In the genomic region with DNA sequence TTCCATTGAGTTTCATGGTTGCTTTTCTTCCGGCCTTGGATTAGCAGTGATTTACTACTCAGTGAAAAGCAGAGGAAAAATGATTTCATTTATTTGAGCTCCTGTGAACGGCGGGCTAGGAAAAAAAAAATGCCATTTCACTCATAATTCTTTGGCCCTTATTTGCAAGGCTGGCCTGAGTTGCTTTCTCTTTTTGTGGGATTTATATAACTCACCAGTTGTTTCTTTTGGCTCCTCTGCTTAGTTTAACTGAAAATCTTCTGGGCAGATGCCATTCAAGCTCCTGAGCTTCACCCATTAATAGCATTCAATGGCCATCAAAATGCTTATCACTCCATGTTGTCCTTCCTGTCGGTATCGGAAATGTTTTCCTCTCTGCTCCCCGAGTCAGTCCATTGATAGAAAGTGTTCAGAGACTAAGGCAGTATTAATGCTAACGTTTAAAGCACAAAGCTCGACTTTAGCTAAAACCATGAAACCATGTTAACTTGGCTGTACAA, we compare ENCODE assay signal across 15 mouse cellular contexts.
DNase-seq lines count a peak whose midpoint lies in the region; ATAC-seq and TF ChIP-seq lines count a peak whose summit lies in the region.
"Had no signal": no experiment of that assay in that cellular context is flagged by ENCODE, and none has a peak within 500 bp of the region (broad histone marks: within the 10 kb centered on the region; RNA-seq: fewer than 3 reads in every experiment).

No protein-coding gene starts in this region.

- no peak overlapping the region for H3K4me3 ChIP-seq in gastrocnemius, adult 2 months
- H3K4me3 ChIP-seq in lung, embryonic 16.5 days (ENCODE audit: low read length) = no peak overlapping the region
- H3K4me3 ChIP-seq in heart, embryonic 14.5 days (ENCODE audit: control insufficient read depth in 1 of 2, insufficient read depth in 1 of 2, low read depth in 1 of 2, low read length in 2 of 2) = no peak overlapping the region
- no peak overlapping the region for H3K4me3 ChIP-seq in layer of hippocampus, adult 2 months
- H3K4me3 ChIP-seq: hindbrain, embryonic 15.5 days; liver, embryonic 15.5 days; megakaryocyte, embryonic 14.5 days; neural tube, embryonic 15.5 days had no signal

- H3K9ac ChIP-seq in lung, embryonic 16.5 days (ENCODE audit: low read length) = no peak overlapping the region
- H3K9ac ChIP-seq in heart, embryonic 14.5 days (ENCODE audit: low read length) = no peak overlapping the region
- H3K9ac ChIP-seq: hindbrain, embryonic 15.5 days; liver, embryonic 15.5 days; neural tube, embryonic 15.5 days had no signal

- DNase-seq in gastrocnemius, adult 2 months = no peak
- DNase-seq in gastrocnemius, postnatal 4 days (ENCODE audit: low spot score in 2 of 2) = no peak
- DNase-seq in lung, postnatal 10 days = no peak
- DNase-seq in skeletal muscle tissue, adult 2 months (ENCODE audit: low read depth, low spot score) = peak; percentile 10
- no peak for DNase-seq in thymus, postnatal 25 days
- DNase-seq in layer of hippocampus, adult 2 months (ENCODE audit: low spot score in 2 of 2) = no peak
- DNase-seq: cerebellum, postnatal 10 days; gastrocnemius, postnatal 25 days; kidney, adult 11 months had no signal

- H3K36me3 ChIP-seq in lung, embryonic 16.5 days (ENCODE audit: control insufficient read depth, insufficient read depth, low read length) = no peaks in the 10 kb centered on the region
- H3K36me3 ChIP-seq in heart, embryonic 14.5 days (ENCODE audit: control insufficient read depth, insufficient read depth, low read length) = no peaks in the 10 kb centered on the region
- H3K36me3 ChIP-seq: hindbrain, embryonic 15.5 days; liver, embryonic 15.5 days; neural tube, embryonic 15.5 days had no signal

- WGBS in lung, embryonic 16.5 days = 49% methylated on average over 8 of the region's 8 CpGs
- 52% methylated on average over 8 of the region's 8 CpGs for WGBS in heart, embryonic 14.5 days

- H3K27ac ChIP-seq in gastrocnemius, adult 2 months = peak overlapping the region; percentile 38
- peak overlapping the region; percentile 82 for H3K27ac ChIP-seq in lung, embryonic 16.5 days (ENCODE audit: low read length)
- peak overlapping the region; percentile 76 to 78 for H3K27ac ChIP-seq in heart, embryonic 14.5 days (replicated peaks in 1 of 2; ENCODE audit: control insufficient read depth in 1 of 2, insufficient read depth in 1 of 2, low read depth in 2 of 2, low read length in 2 of 2)
- no peak overlapping the region for H3K27ac ChIP-seq in layer of hippocampus, adult 2 months
- H3K27ac ChIP-seq: hindbrain, embryonic 15.5 days; liver, embryonic 15.5 days; neural tube, embryonic 15.5 days had no signal

- peaks cover 40% of the 10 kb centered on the region for H3K4me1 ChIP-seq in lung, embryonic 16.5 days (replicated peaks; ENCODE audit: control insufficient read depth, insufficient read depth, low read length)
- H3K4me1 ChIP-seq in heart, embryonic 14.5 days (ENCODE audit: control insufficient read depth in 2 of 2, insufficient read depth in 2 of 2, low read length in 2 of 2) = peaks cover 17 to 18% of the 10 kb centered on the region in 2 experiments; a peak in 3 of 4 replicates
- H3K4me1 ChIP-seq: hindbrain, embryonic 15.5 days; liver, embryonic 15.5 days; megakaryocyte, embryonic 14.5 days had no signal

- H3K27me3 ChIP-seq in lung, embryonic 16.5 days (ENCODE audit: control insufficient read depth, insufficient read depth, low read depth, low read length) = no peaks in the 10 kb centered on the region
- H3K27me3 ChIP-seq in heart, embryonic 14.5 days (ENCODE audit: control insufficient read depth, insufficient read depth, low read length) = no peaks in the 10 kb centered on the region
- H3K27me3 ChIP-seq: hindbrain, embryonic 15.5 days; liver, embryonic 15.5 days; megakaryocyte, embryonic 14.5 days; neural tube, embryonic 15.5 days had no signal

- no peaks in the 10 kb centered on the region for H3K9me3 ChIP-seq in lung, embryonic 16.5 days (ENCODE audit: control insufficient read depth, low read length)
- no peaks in the 10 kb centered on the region for H3K9me3 ChIP-seq in heart, embryonic 14.5 days (ENCODE audit: control insufficient read depth, low read length)
- H3K9me3 ChIP-seq: hindbrain, embryonic 15.5 days; liver, embryonic 15.5 days; megakaryocyte, embryonic 14.5 days; neural tube, embryonic 15.5 days had no signal

- intact Hi-C loops in gastrocnemius, adult 2 months (cut with DNase I) = no loop called here

- TF ChIP-seq CTCF in gastrocnemius, adult 2 months (IDR thresholded peaks at IDR 0.05) = no peak
- no peak for TF ChIP-seq CTCF in layer of hippocampus, adult 2 months (conservative IDR thresholded peaks at IDR 0.05)

- no peak for ATAC-seq in lung, embryonic 16.5 days (ENCODE audit: low read depth)
- ATAC-seq in heart, embryonic 14.5 days (ENCODE audit: insufficient number of reproducible peaks, insufficient read depth, low FRiP score, low read depth) = no peak

- no peak overlapping the region for H3K4me2 ChIP-seq in lung, embryonic 16.5 days (ENCODE audit: low read depth, low read length)
- no peak overlapping the region for H3K4me2 ChIP-seq in heart, embryonic 14.5 days (ENCODE audit: low read length)
- H3K4me2 ChIP-seq: hindbrain, embryonic 15.5 days; liver, embryonic 15.5 days; neural tube, embryonic 15.5 days had no signal
